Mouse (Mus musculus): Measurements from ENCODE around the gene Lin28b. TPM values are rescaled to one million over a fixed set of nuclear protein-coding genes. Genes with fewer than 3 reads are reported as not detected.

Lin28b gene
- polyA plus RNA-seq, 1 experiment = not detected

Other genes starting within 250 kb of the Lin28b start
- 1.5 and 1.7 TPM in 2 replicates for gene Bves, start 150.6 kb downstream of the Lin28b start, polyA plus RNA-seq (2012; rRNA removed)
- 6.8 and 8.6 TPM in 2 replicates for gene Hace1, start 91.4 kb upstream of the Lin28b start, polyA plus RNA-seq (2012; rRNA removed)